Mouse (Mus musculus) yolk sac, embryonic 10.5 days (tissue): ENCODE data around the gene Wdr4.

Experiments used
- DNase-seq: peaks from one replicate; pipeline ENCODE4 v3.0.0-alpha.2; 2017; ENCODE audit warnings: low spot score

Gene Wdr4

DNA sequence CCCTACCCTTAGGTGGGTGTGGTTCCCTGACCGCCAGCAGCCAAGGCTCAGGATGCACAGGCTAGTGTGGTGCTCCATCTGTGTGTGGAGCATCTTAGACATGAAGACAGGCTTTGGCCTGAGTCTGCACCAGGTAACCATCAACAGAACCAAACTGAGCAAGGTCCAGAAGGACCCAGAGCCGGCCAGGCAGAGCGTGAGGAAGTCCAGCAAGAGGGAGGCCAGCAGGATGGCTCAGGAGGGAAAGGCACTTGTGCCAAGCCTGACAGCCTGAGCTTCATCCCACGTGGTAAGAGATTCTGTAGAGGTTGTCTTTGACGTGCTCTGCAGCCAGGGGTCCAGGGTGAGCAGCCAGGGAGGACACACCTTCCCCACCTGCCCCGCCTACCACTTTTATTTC, 22.1 kb downstream of the Wdr4 start:
- DNase-seq, result no peak

DNA sequence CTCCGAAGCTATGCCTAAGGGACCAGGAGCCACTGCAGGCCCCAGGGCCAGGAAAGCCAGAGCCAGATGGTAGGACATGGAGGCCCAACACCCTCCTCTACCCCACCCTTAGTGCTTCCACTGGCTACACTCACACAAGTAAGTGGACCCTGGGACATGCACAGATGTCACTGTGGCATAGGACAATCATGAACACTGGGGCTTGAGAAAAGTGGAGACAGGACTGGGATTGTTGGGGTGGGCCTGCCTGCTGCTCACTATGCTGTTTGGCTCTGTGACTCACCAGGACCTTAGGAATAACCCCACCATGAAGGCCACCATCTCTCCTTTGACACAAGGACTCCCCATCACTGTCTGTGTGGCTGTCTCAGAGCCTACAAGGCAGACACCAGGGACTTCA, 24.8 kb downstream of the Wdr4 start:
- DNase-seq, result no peak

- peak; percentile 76 for DNase-seq
These were observed 27.4 kb downstream of the Wdr4 start for GRCm38 (mm10) chr17:31492416-31492815.

DNA sequence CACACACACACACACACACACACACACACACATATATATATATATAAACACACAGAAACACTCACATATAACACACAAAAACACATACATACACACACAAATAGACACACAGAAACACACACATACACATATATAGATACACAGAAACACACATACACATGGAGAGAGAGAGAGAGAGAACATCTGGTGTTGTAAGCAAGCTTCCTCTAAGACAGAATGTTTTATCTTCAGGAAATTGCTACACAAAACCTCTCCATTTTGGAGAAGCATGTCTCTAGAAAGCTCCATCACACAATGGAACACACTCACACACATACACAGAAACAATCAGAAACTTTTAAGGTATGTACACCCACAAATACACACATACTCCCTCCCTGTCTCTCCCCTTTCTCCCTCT, 28.4 kb downstream of the Wdr4 start:
- DNase-seq, result no peak

DNA sequence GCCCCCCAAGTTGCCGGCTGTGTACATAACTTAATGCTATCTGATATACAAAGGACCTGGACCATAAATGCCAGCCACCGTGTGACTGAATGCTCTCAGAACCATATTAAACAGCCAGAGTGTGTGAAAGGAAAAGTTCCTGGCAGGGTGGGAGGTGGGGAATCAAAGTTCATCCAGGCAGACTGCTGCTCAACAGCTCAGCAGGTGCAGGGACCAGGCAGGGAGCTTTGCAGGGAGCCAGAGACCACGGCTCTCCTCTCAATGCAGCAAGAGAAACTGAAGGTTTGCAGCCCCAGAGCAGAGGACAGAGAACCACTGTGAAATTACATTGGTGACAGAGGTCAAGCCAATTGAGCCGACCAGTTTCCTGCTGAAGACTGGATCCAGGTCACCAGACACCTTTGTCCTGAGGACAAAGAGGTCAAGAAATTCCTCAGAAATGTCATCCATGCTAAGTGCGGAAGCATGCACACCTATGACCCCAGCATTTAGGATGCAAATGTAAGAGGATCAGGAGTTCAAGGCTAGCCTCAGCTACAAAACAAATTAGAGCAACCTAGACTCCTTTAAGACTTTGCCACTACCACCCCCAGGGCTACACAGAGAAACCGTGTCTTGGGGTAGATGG, 32.2 kb downstream of the Wdr4 start:
- DNase-seq, result peak; percentile 67

DNA sequence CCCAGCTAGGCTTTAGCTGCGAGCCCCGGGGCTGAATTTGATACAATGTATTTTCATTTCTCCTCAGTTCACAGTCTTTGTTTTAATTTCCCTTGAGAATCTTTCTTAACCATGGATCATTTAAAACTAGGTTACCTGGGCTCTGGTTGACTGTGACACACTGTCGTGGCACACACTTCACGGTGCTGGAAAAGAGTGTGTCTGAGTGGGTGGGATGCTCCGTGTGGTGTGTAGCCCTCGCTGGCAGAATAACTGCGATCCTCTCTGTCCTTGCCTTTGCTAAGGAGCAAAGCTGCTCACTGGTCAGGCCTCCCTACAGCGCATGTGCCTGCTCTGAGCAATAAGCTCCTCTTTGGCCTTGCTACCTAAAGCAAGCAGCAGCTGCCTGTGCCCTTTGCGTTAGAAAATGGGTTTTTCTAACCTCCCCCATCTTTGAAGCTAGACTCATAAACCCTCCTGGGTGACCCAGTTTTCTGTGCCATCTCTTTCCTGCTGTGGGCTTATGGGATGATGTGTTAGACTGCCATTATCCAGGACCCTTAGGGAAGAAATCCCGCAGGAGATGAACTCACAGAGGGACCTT, 33.1 kb downstream of the Wdr4 start:
- DNase-seq, result no peak

- peak; percentile 83 for DNase-seq
These were observed 40.5 kb downstream of the Wdr4 start for GRCm38 (mm10) chr17:31479108-31479844.

- DNase-seq, result no peak
These were observed 41.2 kb downstream of the Wdr4 start for GRCm38 (mm10) chr17:31478606-31479005.

- DNase-seq, result no peak
These were observed 45.4 kb downstream of the Wdr4 start for GRCm38 (mm10) chr17:31474388-31474787.

DNA sequence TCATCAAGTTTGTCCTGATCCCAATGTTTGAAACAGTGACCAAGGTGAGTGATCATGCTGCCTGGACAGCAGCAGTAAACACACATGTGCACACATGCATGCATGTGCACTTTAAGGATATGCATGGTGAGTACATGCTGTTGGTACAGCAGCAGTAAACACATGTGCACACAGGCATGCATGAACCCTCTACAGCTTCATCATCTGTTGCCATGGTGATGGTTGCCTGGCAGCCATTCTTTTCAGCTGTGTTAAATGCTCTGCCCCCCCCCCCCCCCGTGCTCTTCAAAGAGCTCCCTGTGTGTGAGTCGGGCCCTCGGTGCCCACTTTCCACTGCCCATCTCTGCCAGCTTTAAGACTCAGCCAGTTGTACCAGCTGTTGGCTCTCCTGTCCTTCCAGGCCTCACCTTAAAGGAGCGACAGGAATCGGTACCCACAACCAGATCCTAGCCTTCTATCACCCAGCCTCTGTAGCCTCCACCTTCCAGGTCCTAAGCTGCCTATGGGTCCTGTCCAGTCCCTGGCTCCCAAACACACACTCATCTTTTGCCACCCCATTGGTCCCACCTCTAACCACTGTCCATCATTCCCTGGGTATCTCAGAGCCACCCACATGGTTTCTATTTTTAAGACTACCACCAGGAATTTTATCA, 48.9 kb downstream of the Wdr4 start:
- no peak for DNase-seq

GRCm38 (mm10) chr17:31468496-31468895, 51.3 kb downstream of the Wdr4 start:
- DNase-seq, result peak; percentile 62

- no peak for DNase-seq
These were observed 52.9 kb downstream of the Wdr4 start for GRCm38 (mm10) chr17:31466854-31467253.

DNA sequence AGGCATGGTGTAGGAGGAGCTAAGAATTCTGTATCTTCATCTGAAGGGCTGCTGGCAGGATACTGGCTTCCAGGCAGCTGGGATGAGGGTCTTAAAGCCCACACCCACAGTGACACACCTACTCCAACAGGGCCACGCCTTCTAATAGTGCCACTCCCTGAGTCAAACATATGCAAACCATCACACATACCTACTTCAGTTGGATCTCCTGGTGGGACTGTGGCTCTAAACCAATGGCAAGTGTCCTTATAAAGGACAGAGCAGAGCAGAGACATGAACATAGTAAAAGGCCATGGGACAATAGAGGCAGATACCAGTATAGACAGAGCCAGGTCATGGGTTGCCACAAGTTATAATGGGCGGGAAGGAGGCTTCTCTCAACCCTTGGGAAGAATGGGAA, 57.3 kb downstream of the Wdr4 start:
- no peak for DNase-seq

DNA sequence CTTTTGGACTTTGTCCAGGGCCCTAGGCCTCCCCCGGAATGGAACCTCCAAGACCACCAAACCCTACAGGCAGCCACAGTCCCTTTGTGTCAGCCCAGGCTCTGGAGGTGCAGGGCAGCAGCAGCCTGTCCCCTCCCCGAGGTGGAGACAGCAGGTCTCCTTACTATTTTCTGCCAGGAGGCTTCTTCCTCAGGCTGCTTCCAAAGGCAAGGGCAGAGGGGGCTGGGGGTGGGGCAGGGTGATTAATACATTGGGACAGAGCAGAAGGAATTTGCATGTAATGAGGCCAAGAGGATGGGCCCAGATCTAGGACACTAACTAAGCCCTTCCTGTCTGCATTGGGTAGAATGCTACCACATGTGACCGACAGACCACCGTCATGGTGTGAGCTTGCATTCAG, 59.4 kb downstream of the Wdr4 start:
- no peak for DNase-seq

GRCm38 (mm10) chr17:31456723-31457567, 62.8 kb downstream of the Wdr4 start:
- no peak for DNase-seq

DNA sequence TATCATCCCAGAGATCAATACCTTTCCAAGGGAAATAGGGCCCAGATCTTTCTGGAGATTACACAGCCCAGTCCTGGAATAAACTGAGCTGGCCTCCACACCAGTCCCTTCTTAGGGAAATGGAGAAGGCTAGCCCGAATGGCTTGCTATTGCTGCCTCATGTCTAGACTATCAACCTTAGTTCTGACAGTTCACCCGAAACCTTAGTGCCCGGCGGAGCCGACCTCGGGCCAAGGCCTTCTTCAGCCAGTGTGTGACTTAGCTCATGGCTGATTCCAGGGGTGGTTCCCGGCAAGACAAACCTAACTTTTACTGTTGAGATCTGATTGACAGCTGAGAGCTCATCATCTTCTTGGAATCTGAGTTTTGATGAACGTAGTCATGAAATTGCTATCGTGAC, 65.7 kb downstream of the Wdr4 start:
- DNase-seq, result no peak

DNA sequence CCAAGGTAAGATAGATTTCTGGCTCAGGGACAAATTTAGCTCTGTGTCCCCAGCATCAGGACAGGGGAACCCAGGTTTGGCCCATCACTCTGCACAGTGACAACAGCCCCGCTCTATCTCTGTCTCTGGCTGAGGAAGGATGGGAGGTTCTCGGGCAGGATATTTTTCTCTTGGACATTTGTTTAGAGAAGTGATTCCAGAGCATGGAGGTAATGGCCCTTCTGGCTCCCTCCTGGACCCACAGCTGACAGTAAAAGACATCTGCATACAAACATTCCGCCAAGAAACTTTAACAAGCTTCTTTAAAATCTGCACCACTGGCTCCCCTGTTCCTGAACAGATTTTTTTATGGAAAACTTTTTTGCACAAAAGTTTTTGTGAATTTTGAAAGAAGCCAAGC, 66.3 kb downstream of the Wdr4 start:
- DNase-seq, result no peak

GRCm38 (mm10) chr17:31452816-31453215, 67.0 kb downstream of the Wdr4 start:
- DNase-seq, result no peak

DNA sequence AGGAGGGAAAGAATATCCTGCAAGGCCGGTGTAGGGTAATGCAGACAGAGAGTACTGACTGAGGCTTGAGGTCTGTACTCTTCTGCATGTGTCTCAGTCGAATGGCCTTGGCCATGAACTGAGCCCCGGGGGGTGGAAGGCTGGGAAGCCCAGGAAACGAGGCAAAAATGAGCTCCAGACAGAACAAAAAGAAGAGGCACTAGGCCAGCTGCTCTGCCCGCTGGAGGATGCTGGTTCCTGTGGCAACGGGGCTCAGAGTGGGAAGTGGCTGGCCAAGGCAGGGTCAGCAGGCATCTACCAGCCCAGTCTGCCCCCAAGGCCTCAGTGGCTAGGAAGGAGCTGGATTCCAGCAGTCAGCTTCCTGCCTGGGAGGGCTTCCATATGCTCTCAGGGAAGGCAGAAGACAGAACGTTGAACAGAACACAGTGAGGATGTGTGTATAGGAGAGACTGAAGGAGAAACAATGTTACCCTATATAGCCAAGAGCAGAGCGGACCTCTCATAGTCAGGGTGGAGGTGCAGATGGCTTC, 68.5 kb downstream of the Wdr4 start:
- no peak for DNase-seq

- DNase-seq, result no peak
These were observed 69.6 kb downstream of the Wdr4 start for GRCm38 (mm10) chr17:31450206-31450605.

GRCm38 (mm10) chr17:31448519-31448918, 71.3 kb downstream of the Wdr4 start:
- no peak for DNase-seq

DNA sequence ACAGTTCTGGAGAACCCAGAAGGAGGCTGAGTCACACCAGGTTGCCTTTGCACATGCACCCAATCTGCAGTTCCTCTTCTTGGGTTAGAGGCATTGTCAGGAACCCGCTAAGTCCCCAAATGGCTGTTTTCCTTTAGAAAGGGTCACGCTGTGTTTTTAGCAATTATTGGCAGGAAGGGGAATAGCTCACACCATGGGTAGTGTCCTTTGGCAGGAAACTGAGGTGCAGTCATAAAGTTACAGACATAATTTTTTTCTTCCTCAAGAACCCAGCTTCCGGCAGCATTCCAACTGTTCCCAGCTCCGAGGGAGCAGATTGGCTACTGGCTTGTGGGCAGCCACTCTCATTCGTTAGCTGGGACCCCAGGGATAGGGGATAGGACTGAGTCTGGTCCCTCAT, 72.0 kb downstream of the Wdr4 start:
- no peak for DNase-seq
